Mouse (Mus musculus): ENCODE measurements around the gene Lhx2. TPM values are rescaled to one million over a fixed set of nuclear protein-coding genes. Genes with fewer than 3 reads are reported as not detected.

Lhx2 gene
- polyA plus RNA-seq, 1 experiment: 0.70 TPM

GRCm38 (mm10) chr2:38339910-38340625 is 987 bp downstream of the Lhx2 start:
- WGBS: 5% methylated on average over 9 of the region's 9 CpGs
- no peak overlapping the region for H3K27ac ChIP-seq (ENCODE audit: control insufficient read depth, insufficient read depth, low read depth, low read length, poor library complexity)
- no peaks in the 10 kb centered on the region for H3K4me1 ChIP-seq (ENCODE audit: control insufficient read depth, insufficient read depth, low read length)
- H3K4me3 ChIP-seq (replicated peaks; ENCODE audit: control insufficient read depth, low read depth, low read length): no peak overlapping the region
- TF ChIP-seq POLR2A (IDR thresholded peaks at IDR 0.05; ENCODE audit: borderline replicate concordance, control insufficient read depth, low read depth, low read length) (no peak), CTCF (IDR thresholded peaks at IDR 0.05; ENCODE audit: control insufficient read depth, insufficient read depth, low read length) (no peak)

GRCm38 (mm10) chr2:38340626-38341200 is 1.6 kb downstream of the Lhx2 start:
- WGBS: 5% methylated on average over 10 of the region's 10 CpGs
- Histone ChIP-seq H3K4me1 (ENCODE audit: control insufficient read depth, insufficient read depth, low read length) (no peaks in the 10 kb centered on the region), H3K4me3 (replicated peaks; ENCODE audit: control insufficient read depth, low read depth, low read length) (no peak overlapping the region), H3K27ac (ENCODE audit: control insufficient read depth, insufficient read depth, low read depth, low read length, poor library complexity) (no peak overlapping the region)
- TF ChIP-seq CTCF (IDR thresholded peaks at IDR 0.05; ENCODE audit: control insufficient read depth, insufficient read depth, low read length): no peak

- H3K4me1 ChIP-seq (ENCODE audit: control insufficient read depth, insufficient read depth, low read length): no peaks in the 10 kb centered on the region
- TF ChIP-seq CTCF (IDR thresholded peaks at IDR 0.05; ENCODE audit: control insufficient read depth, insufficient read depth, low read length) (no peak), POLR2A (IDR thresholded peaks at IDR 0.05; ENCODE audit: borderline replicate concordance, control insufficient read depth, low read depth, low read length) (no peak)
- no peak overlapping the region for H3K27ac ChIP-seq (ENCODE audit: control insufficient read depth, insufficient read depth, low read depth, low read length, poor library complexity)
- 38% methylated on average over 1 of the region's 1 CpGs for whole genome bisulfite sequencing
- H3K4me3 ChIP-seq (replicated peaks; ENCODE audit: control insufficient read depth, low read depth, low read length): no peak overlapping the region
These were observed 4.5 kb downstream of the Lhx2 start for GRCm38 (mm10) chr2:38343573-38343972.

GRCm38 (mm10) chr2:38344727-38345126 is 5.6 kb downstream of the Lhx2 start:
- H3K4me1 ChIP-seq (ENCODE audit: control insufficient read depth, insufficient read depth, low read length): no peaks in the 10 kb centered on the region
- TF ChIP-seq CTCF (IDR thresholded peaks at IDR 0.05; ENCODE audit: control insufficient read depth, insufficient read depth, low read length) (no peak), POLR2A (IDR thresholded peaks at IDR 0.05; ENCODE audit: borderline replicate concordance, control insufficient read depth, low read depth, low read length) (no peak)
- no peak overlapping the region for H3K27ac ChIP-seq (ENCODE audit: control insufficient read depth, insufficient read depth, low read depth, low read length, poor library complexity)
- H3K4me3 ChIP-seq (replicated peaks; ENCODE audit: control insufficient read depth, low read depth, low read length): no peak overlapping the region

- TF ChIP-seq CTCF (IDR thresholded peaks at IDR 0.05; ENCODE audit: control insufficient read depth, insufficient read depth, low read length) (no peak), POLR2A (IDR thresholded peaks at IDR 0.05; ENCODE audit: borderline replicate concordance, control insufficient read depth, low read depth, low read length) (no peak)
- H3K4me3 ChIP-seq (replicated peaks; ENCODE audit: control insufficient read depth, low read depth, low read length): no peak overlapping the region
- no peak overlapping the region for H3K27ac ChIP-seq (ENCODE audit: control insufficient read depth, insufficient read depth, low read depth, low read length, poor library complexity)
- H3K4me1 ChIP-seq (ENCODE audit: control insufficient read depth, insufficient read depth, low read length): no peaks in the 10 kb centered on the region; the same call in 1 of the 2 replicates
- WGBS: 8% methylated on average over 6 of the region's 6 CpGs
These were observed 7.3 kb downstream of the Lhx2 start for GRCm38 (mm10) chr2:38346417-38346816.

GRCm38 (mm10) chr2:38346881-38347764 is 8.0 kb downstream of the Lhx2 start:
- TF ChIP-seq CTCF (IDR thresholded peaks at IDR 0.05; ENCODE audit: control insufficient read depth, insufficient read depth, low read length) (no peak), POLR2A (IDR thresholded peaks at IDR 0.05; ENCODE audit: borderline replicate concordance, control insufficient read depth, low read depth, low read length) (no peak)
- H3K27ac ChIP-seq (ENCODE audit: control insufficient read depth, insufficient read depth, low read depth, low read length, poor library complexity): no peak overlapping the region
- no peaks in the 10 kb centered on the region; the same call in 1 of the 2 replicates for H3K4me1 ChIP-seq (ENCODE audit: control insufficient read depth, insufficient read depth, low read length)
- WGBS: 4% methylated on average over 15 of the region's 15 CpGs
- no peak overlapping the region for H3K4me3 ChIP-seq (replicated peaks; ENCODE audit: control insufficient read depth, low read depth, low read length)

DNA sequence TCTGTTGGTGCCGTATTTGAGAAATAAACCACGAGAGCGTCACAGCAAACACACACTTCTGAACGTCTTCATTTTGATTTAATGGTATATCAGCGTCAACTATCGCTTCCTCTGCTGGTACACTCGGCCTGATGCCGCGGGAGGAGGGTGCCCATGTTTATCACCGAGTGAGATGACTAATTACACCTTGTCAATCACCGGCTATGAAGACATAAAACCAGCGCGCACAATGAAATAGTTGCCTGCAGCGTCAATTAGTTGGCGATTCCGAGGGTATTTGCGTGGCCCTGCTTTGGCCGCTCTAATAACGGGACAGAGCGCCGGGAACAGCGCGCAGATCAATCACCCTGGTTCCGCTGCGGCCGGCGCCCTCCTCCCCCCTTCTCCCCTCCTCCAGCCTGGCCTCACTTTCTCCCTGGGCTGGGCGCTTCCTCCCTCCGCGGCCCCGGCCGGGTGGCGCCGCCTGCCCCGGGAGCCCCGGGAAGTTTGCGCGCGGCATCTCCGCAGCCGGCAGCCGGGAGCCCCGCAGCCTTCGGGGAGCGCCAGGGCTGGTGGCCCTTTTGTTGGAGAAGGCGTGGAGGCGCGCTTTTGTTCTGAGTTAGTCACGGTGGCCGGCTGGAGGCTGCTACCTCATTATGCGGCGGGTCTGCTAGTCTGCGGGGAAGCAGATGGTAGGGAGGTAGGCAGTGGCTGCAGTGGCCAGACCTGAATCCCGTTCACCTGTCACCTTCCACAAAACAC is 8.9 kb downstream of the Lhx2 start:
- H3K4me1 ChIP-seq (ENCODE audit: control insufficient read depth, insufficient read depth, low read length): no peaks in the 10 kb centered on the region; the same call in 1 of the 2 replicates
- TF ChIP-seq POLR2A (IDR thresholded peaks at IDR 0.05; ENCODE audit: borderline replicate concordance, control insufficient read depth, low read depth, low read length) (no peak), CTCF (IDR thresholded peaks at IDR 0.05; ENCODE audit: control insufficient read depth, insufficient read depth, low read length) (no peak)
- no peak overlapping the region for H3K27ac ChIP-seq (ENCODE audit: control insufficient read depth, insufficient read depth, low read depth, low read length, poor library complexity)
- WGBS: 1% methylated on average over 54 of the region's 54 CpGs
- H3K4me3 ChIP-seq (replicated peaks; ENCODE audit: control insufficient read depth, low read depth, low read length): no peak overlapping the region
